In genomic region chr3:116298727-116299126, GRCm38 (mm10) we compare ENCODE assay signal across 20 mouse cellular contexts. TPM values are rescaled to one million over a fixed set of nuclear protein-coding genes. Genes with fewer than 3 reads are reported as not detected.
A peak's percentile ranks its signal among the peaks of the same experiment; 100 is the strongest.
DNase-seq lines count a peak whose midpoint lies in the region; ATAC-seq and TF ChIP-seq lines count a peak whose summit lies in the region.
"Had no signal": no experiment of that assay in that cellular context is flagged by ENCODE, and none has a peak within 500 bp of the region (broad histone marks: within the 10 kb centered on the region; RNA-seq: fewer than 3 reads in every experiment).

No protein-coding gene starts in this region.

- H3K27me3 ChIP-seq in lung, embryonic 14.5 days (ENCODE audit: insufficient read depth, low read length): no peaks in the 10 kb centered on the region
- H3K27me3 ChIP-seq: forebrain, embryonic 13.5 days; hindbrain, embryonic 15.5 days; limb, embryonic 15.5 days; neural tube, embryonic 12.5 days; stomach, embryonic 15.5 days had no signal

- WGBS in lung, embryonic 14.5 days: 57% methylated on average over 10 of the region's 10 CpGs
- 74% methylated on average over 10 of the region's 10 CpGs for WGBS in lung, adult 2 months

- no peaks in the 10 kb centered on the region for H3K9me3 ChIP-seq in lung, embryonic 14.5 days (ENCODE audit: low read depth, low read length)
- H3K9me3 ChIP-seq: forebrain, embryonic 13.5 days; hindbrain, embryonic 15.5 days; limb, embryonic 15.5 days; midbrain, embryonic 10.5 days; neural tube, embryonic 12.5 days; stomach, embryonic 15.5 days had no signal

- no peak overlapping the region for H3K27ac ChIP-seq in lung, embryonic 14.5 days (ENCODE audit: low read depth)
- H3K27ac ChIP-seq: forebrain, embryonic 13.5 days; hindbrain, embryonic 15.5 days; limb, embryonic 15.5 days; midbrain, embryonic 10.5 days; neural tube, embryonic 12.5 days; stomach, embryonic 15.5 days had no signal

- H3K9ac ChIP-seq in lung, embryonic 14.5 days: no peak overlapping the region
- H3K9ac ChIP-seq: forebrain, embryonic 13.5 days; hindbrain, embryonic 15.5 days; limb, embryonic 15.5 days; liver, postnatal 0 days; neural tube, embryonic 12.5 days; stomach, embryonic 15.5 days had no signal

- no peaks in the 10 kb centered on the region for H3K4me1 ChIP-seq in lung, embryonic 14.5 days (ENCODE audit: insufficient read depth)
- peaks cover 2% of the 10 kb centered on the region; the same call in 1 of the 2 replicates for H3K4me1 ChIP-seq in lung, adult 2 months (ENCODE audit: control insufficient read depth, insufficient read depth, low read length)
- H3K4me1 ChIP-seq: forebrain, embryonic 13.5 days; hindbrain, embryonic 15.5 days; limb, embryonic 15.5 days; midbrain, embryonic 10.5 days; neural tube, embryonic 12.5 days; stomach, embryonic 15.5 days had no signal

- peak; percentile 65 for ATAC-seq in lung, embryonic 14.5 days (ENCODE audit: insufficient read depth)
- ATAC-seq in megakaryocyte-erythroid progenitor cell, adult 5-6 weeks (replicated peaks; ENCODE audit: low FRiP score, low TSS enrichment, poor library complexity, severe bottlenecking): no peak
- ATAC-seq: forebrain, embryonic 13.5 days; intestine, embryonic 16.5 days; liver, postnatal 0 days had no signal

- H3K4me2 ChIP-seq in lung, embryonic 14.5 days: no peak overlapping the region
- H3K4me2 ChIP-seq: forebrain, embryonic 13.5 days; hindbrain, embryonic 15.5 days; limb, embryonic 15.5 days; neural tube, embryonic 12.5 days; stomach, embryonic 15.5 days had no signal

- TF ChIP-seq CTCF in lung, embryonic 14.5 days (IDR thresholded peaks at IDR 0.05; ENCODE audit: low read depth): no peak
- no peak for TF ChIP-seq CTCF in lung, adult 2 months (IDR thresholded peaks at IDR 0.05; ENCODE audit: insufficient read depth, low read length)

- DNase-seq in heart, adult 8-10 months (ENCODE audit: low spot score): peak; percentile 6
- DNase-seq in heart, postnatal 4 days: no peak
- DNase-seq in lung, embryonic 14.5 days: peak; percentile 76
- DNase-seq in lung, adult 2 months: no peak
- DNase-seq in fibroblast of lung, adult 2 months (ENCODE audit: low read depth): peak; percentile 54
- DNase-seq in lung, postnatal 4 days: peak; percentile 34 to 67
- DNase-seq: B cell, adult 2 months; cerebellum, adult 9-10 months; gastrocnemius, postnatal 36 days; kidney, postnatal 36 days; liver, postnatal 0 days had no signal

- H3K4me3 ChIP-seq in lung, embryonic 14.5 days (ENCODE audit: low read depth, low read length): no peak overlapping the region
- H3K4me3 ChIP-seq in lung, adult 2 months (replicated peaks; ENCODE audit: extremely low read depth, low read depth, low read length): no peak overlapping the region
- H3K4me3 ChIP-seq: forebrain, embryonic 13.5 days; hindbrain, embryonic 15.5 days; limb, embryonic 15.5 days; midbrain, embryonic 10.5 days; neural tube, embryonic 12.5 days; stomach, embryonic 15.5 days had no signal

- H3K36me3 ChIP-seq in lung, embryonic 14.5 days (ENCODE audit: insufficient read depth): peaks cover 16% of the 10 kb centered on the region

- no peak for TF ChIP-seq POLR2A in lung, adult 2 months (IDR thresholded peaks at IDR 0.05; ENCODE audit: borderline replicate concordance, extremely low read depth, low read depth, low read length)

RNA-seq across cellular contexts. Expression of gene Gpr88, which starts 45.4 kb away (rescaled TPM):
- total RNA-seq in heart, adult 8-10 months (2022): under 1 TPM; 0.14 to 0.30 (median 0.16) TPM
- under 1 TPM; 0.47 to 0.55 TPM for total RNA-seq in heart, postnatal 4 days (2021)
- polyA plus RNA-seq in lung, embryonic 14.5 days (2014; fragmentation: Nextera tagmentation; extraction: Ambion mirVana): 1.3 and 1.7 TPM in 2 replicates
- polyA plus RNA-seq in lung, adult 2 months (2012; rRNA removed): 1.9 and 3.6 TPM in 2 replicates
- total RNA-seq in megakaryocyte-erythroid progenitor cell, adult 5-6 weeks (2014; fragmentation: Nextera tagmentation): not detected in 2 replicates
- total RNA-seq in megakaryocyte-erythroid progenitor cell, adult 5-6 weeks (2017): not detected in 2 replicates
- total RNA-seq: gastrocnemius, postnatal 36 days; monocyte, adult 5-6 weeks had no signal
- polyA plus RNA-seq: midbrain, embryonic 10.5 days had no signal

Comparison
In these comparisons a context has a peak if more than half of its experiments do, and no peak if none do; other contexts are left out.
1. DNase-seq: peak in heart, adult 8-10 months (single experiment), lung, embryonic 14.5 days (single experiment), fibroblast of lung, adult 2 months (single experiment) and lung, postnatal 4 days (2 of 2); none in heart, postnatal 4 days (single experiment) and lung, adult 2 months (single experiment).